Mouse (Mus musculus) embryo, embryonic 11 days (tissue): ENCODE data around the gene Sergef.

ENCODE experiments used
- DNase-seq: peaks from one replicate; pipeline ENCODE4 v3.0.0-alpha.2; 2015

Sergef gene

GRCm38 (mm10) chr7:46492134-46492678, 147.4 kb downstream of the Sergef start:
- no peak for DNase-seq

GRCm38 (mm10) chr7:46487354-46487753, 152.3 kb downstream of the Sergef start:
- DNase-seq: no peak

- no peak for DNase-seq
Measured at GRCm38 (mm10) chr7:46486761-46487160, 152.8 kb downstream of the Sergef start.

GRCm38 (mm10) chr7:46484223-46484622, 155.4 kb downstream of the Sergef start:
- no peak for DNase-seq

- DNase-seq: no peak
Measured at GRCm38 (mm10) chr7:46483050-46483449, 156.6 kb downstream of the Sergef start.

GRCm38 (mm10) chr7:46482099-46482531, 157.5 kb downstream of the Sergef start:
- no peak for DNase-seq

GRCm38 (mm10) chr7:46479793-46480192, 159.8 kb downstream of the Sergef start:
- DNase-seq: no peak

GRCm38 (mm10) chr7:46477456-46477855, 162.2 kb downstream of the Sergef start:
- DNase-seq: no peak

- no peak for DNase-seq
Measured at GRCm38 (mm10) chr7:46475464-46475863, 164.1 kb downstream of the Sergef start.

GRCm38 (mm10) chr7:46473141-46473540, 166.5 kb downstream of the Sergef start:
- no peak for DNase-seq

- DNase-seq: no peak
Measured at GRCm38 (mm10) chr7:46471054-46471737, 168.4 kb downstream of the Sergef start.

GRCm38 (mm10) chr7:46469542-46469941, 170.1 kb downstream of the Sergef start:
- DNase-seq: no peak

GRCm38 (mm10) chr7:46466422-46466981, 173.1 kb downstream of the Sergef start:
- DNase-seq: no peak

- DNase-seq: no peak
Measured at GRCm38 (mm10) chr7:46463136-46463535, 176.5 kb downstream of the Sergef start.

- no peak for DNase-seq
Measured at GRCm38 (mm10) chr7:46462287-46462686, 177.3 kb downstream of the Sergef start.

- no peak for DNase-seq
Measured at GRCm38 (mm10) chr7:46459605-46460245, 179.9 kb downstream of the Sergef start.

GRCm38 (mm10) chr7:46459200-46459599, 180.4 kb downstream of the Sergef start:
- no peak for DNase-seq

- no peak for DNase-seq
Measured at GRCm38 (mm10) chr7:46457889-46458288, 181.7 kb downstream of the Sergef start.

- DNase-seq: peak; percentile 66
Measured at GRCm38 (mm10) chr7:46453930-46454679, 185.5 kb downstream of the Sergef start.

- DNase-seq: peak; percentile 25
Measured at GRCm38 (mm10) chr7:46448922-46449645, 190.5 kb downstream of the Sergef start.

- no peak for DNase-seq
Measured at GRCm38 (mm10) chr7:46447473-46448165, 192.0 kb downstream of the Sergef start.

GRCm38 (mm10) chr7:46445896-46446295, 193.7 kb downstream of the Sergef start:
- no peak for DNase-seq
